Mouse (Mus musculus): ENCODE data around the gene Ces2b.
"Not testable (repeated sequence)": the region's sequence is repeated elsewhere in the genome, so short reads cannot be mapped to it uniquely, and the experiment has no call there.

The Ces2b gene

DNA sequence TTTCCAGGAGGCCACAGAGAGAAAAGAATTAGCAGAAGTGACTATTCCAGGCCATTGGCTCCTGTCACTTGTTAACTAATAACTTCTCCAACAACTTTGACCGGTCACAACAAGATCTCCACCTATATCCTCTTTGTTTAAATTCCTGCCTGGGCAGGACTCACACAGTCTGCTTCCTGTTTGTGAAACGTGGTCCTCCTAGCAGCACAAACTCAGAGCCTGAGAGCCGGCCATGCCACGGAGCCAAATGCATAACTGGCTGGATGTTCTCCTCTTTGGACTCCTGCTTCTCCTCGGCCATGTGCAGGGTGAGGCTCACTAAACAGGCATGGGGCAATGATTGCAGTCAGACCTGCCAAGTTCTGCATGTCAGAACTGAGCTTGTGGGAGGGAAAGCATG, at the start of gene Ces2b:
Gene Ces2b (plus strand): TSS at position 133 of the 400 bp plus-strand sequence.
- DNase-seq (ENCODE audit: low read depth in 1 of 2, low spot score in 2 of 2): no peak

DNA sequence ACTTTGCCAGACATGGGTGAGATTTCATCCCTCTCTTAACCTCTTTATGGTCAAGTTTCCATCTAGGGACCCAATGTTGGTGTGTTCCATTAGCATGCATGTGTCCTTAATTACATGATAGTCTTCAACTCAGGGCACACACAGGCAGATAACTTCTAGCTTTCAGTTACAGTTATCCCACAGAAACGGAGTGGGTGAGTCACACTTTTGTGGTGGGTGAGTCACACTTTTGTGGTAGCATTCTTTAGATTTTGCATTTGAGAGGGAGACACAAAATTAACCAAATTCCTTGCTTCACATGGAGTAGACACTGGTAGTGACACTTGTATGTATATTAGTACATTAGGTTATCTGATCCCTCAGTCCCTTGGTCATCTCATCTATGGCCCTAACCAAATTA, 44.3 kb upstream of the Ces2b start:
- no peak for DNase-seq (ENCODE audit: low read depth in 1 of 2, low spot score in 2 of 2)

DNA sequence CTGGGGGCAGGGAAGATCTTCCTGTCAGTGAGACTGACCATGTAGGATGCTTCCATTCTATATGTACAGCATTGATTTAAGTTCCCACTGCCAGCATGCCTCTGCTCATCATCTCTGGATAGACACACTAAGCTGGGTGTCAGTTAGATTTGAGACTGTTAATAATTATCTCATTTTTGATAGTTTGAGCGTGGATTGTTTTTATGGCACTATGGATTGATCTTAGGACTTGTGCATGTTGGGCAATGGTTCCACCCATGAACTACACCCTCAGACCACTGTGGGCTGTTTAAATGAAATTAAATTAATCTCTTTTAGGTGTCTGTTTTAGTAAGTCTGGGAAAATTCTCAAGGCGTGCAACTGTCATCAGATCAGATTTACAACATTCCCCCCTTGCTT, 42.4 kb upstream of the Ces2b start:
- DNase-seq (ENCODE audit: low read depth in 1 of 2, low spot score in 2 of 2): no peak

DNA sequence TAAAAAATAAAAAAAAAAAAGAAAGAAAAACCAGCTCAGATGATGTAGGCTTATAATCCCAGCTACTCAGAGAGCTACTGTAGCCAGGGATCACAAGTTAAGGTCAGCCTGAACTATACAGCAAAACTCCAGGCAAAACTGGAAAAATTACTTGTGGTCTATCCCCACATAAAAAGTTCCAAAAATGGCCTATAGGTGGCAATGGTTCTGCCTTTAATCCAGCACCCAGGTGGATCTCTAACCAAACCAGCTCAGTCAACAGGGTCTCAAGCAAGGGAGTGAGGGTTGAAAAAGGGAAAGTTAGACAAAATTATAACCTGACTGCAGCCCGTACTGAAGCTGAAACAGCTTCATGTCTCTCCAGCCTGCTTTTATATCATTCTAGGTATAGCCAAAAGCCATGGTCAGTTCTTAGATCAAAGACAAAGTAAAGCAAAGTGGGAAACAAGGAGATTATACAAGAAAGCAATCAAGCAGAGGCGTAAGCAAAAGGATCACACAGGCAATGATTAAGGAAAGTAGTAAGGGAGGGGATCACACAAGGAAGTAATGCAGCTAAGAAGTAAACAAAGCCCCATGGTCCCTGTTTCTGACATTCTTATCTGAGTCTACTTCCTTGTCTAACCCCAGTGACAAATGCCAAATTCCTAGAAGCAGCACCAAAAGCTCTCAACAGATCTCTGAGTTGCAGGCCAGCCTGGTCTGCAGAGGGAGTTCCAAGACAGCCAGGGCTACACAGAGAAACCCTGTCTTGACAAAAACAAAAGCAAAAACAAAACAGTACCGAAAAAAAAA, 41.3 kb upstream of the Ces2b start:
- DNase-seq (ENCODE audit: low read depth in 1 of 2, low spot score in 2 of 2): no peak

DNA sequence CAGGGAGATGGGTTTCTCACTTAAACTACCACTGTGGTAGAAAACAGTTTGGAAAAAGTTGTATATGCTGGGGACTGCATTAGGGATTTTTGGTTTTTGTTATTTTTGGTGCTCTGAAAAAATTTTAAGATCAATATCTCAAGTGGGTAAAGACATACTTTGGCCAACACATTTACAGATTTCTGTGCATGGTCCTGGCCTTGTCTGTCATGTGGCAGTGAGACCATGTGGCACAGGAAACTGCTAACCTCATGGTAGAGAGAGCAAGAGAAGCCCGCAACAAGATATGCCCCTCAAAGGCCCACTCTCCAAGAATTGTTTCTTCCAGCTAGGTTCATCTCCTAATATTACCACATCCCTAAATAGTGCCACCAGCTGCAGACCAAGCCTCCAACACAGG, 32.0 kb upstream of the Ces2b start:
- DNase-seq (ENCODE audit: low read depth in 1 of 2, low spot score in 2 of 2): no peak

DNA sequence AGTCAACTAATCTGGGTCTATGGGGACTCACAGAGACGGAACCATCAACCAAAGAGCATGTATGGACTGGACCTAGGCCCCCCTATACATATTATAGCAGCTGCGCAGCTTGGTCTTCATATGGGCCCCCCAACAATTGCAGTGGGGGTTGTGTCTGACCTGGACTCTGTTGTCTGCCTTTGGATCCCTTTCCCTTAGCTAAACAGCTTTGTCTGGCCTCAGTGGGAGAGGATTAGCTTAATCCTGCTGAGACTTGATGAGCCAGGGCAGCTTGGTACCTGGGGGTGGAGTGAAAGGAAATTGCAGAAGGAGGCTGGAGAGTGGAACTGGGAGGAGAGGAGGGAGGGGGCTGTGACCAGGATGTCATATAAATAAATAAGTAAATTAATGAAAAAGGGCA, 25.2 kb upstream of the Ces2b start:
- no peak for DNase-seq (ENCODE audit: low read depth in 1 of 2, low spot score in 2 of 2)

DNA sequence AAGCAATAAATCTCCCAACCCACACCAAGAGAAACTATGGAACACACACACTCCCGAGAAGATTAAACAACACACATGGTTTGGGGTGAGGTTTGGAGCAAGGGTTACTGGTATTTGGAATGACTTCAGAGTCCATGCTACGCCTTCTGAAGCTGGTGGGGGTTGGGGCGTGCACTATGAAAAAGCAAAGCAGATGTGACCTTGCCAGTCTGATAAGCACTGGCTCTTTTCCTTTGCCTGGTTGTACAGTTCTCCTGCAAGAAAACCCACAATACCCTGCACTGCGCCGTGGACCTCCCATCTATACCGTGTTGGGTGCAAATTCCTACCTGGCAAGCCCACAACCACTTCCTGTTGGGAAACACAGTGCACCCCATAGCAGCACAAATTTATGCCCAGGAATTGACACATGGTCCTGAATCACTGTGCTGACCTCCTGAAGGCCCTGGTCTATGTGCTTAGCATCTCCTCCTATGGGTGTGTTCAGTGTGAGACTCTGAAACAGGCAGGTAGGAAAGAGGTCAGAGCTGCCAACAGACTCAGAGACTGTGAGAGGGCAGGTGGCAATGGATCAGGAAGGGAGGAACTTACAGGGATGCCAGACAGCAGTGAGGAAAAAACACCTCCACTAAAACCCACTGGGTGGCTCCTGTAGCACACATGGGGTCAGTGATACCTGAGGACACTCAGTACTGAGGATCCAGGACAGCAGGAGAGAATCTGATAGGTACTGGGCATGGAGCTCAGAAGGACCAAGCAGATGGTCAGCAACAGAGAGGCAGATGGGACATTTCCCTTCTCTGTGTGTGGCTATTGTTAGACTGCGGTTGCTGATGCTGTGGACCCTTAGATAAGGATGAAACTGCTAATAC, 22.6 kb upstream of the Ces2b start:
- DNase-seq (ENCODE audit: low read depth in 1 of 2, low spot score in 2 of 2): no peak

DNA sequence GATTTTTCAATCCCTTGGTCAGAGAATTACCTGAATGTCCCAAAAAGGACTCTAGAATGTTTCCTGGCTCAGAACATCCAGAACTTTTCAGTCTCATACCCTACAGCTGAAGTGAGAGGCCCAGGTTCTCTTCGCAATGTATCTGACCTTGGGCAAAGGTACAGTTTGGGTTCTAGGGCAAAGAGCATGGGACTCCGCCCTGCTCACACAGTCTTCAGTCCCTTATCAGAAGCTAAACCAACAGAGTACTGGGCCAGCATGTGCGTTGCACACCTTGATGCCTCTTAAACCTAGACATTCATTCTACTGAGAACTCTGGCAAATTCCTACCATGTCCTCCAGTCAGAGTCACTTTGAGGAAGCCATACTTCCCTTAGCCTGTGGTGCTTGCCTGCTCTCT, 21.9 kb upstream of the Ces2b start:
- no peak for DNase-seq (ENCODE audit: low read depth in 1 of 2, low spot score in 2 of 2)

DNA sequence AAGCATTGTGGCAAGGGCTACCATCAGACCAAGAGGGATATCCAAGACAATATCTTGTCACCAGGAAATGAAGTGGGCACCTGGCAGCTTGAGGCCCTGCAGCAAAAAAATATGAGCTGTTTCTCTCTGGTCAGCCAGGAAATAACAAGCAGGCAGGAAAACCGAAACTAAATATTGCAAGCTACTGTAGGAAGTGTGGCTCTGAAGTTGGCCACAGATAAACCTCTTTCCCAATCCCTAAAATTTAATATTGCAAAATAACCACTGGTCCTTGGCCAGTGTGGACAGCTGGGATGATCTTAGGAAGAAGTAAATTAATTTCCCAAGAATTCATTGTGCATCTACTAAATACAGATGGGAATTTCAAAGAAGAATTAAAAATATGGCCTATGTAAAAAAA, 4.5 kb upstream of the Ces2b start:
- no peak for DNase-seq (ENCODE audit: low read depth in 1 of 2, low spot score in 2 of 2)

DNA sequence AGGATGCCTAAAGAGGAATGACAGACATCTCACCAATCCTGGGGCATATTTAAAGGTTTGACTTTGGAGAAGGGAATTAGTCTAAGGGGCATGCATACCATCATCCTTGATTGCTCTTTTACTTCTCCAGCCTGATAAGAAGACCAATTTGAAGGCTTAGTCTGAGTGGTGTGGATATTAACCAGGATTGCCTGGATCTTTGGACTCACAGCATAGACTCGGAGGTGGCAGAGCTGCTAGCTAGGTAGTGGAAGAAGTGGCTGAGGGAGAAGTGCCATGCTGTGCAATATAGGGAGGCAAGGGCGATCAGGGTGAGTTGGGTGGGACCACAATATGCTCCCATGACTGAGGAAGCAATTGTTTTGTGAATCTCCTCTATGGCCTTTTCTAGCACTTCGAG, 3.2 kb upstream of the Ces2b start:
- DNase-seq (ENCODE audit: low read depth in 1 of 2, low spot score in 2 of 2): no peak

DNA sequence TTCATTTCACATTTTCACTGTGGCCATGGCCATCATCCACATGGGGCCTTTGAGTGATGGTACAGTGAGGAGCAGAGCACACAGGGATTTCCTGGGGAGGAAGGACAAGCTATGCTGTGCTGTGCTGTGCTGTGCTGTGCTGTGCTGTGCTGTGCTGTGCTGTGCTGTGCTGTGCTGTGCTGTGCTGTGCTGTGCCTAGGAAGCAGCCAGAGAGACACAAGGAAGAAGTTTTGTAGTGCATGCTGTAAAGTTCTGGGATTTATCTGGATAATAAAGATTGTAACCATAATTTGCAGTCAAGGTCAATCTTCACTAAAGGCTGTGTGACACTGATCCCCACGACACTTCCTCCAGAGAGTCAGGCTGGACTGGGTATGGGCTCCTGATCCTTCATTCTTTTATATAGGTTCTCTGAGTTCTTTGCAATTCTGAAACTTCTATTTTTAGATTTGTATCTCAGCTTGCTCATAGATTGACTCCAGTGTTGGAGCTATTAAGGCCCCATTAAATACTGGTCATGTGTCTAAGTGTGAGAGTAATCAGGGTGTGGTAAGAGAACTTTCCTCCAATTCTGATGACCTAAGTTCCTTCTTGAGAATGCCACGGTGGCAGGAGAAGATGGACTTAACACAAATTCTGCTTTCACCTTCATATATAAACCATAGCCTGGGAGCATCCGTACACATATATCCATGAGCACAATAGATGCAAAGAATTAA, 10.1 kb downstream of the Ces2b start:
- no peak for DNase-seq (ENCODE audit: low read depth in 1 of 2, low spot score in 2 of 2)

DNA sequence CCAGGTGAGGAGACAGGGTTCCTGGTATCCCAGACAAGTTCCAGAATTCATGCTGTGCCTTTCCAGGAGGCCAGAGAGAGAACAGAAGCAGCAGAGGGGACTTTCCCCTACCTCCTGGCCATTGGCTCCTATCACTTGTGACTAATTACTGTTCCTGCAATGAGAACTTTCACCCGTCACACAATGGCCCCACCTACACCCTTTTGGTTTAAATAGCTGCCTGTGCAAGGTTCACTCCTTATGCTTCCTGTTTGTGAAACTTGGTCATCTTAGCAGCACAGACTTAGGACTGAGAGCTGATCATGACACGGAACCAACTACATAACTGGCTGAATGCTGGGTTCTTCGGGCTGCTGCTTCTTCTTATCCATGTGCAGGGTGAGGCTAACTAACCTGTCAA, 15.5 kb downstream of the Ces2b start, which contains the start of gene Ces2c:
Gene Ces2c (plus strand): TSS at position 238 of the 400 bp plus-strand sequence.
- no peak for DNase-seq (ENCODE audit: low read depth in 1 of 2, low spot score in 2 of 2)

DNA sequence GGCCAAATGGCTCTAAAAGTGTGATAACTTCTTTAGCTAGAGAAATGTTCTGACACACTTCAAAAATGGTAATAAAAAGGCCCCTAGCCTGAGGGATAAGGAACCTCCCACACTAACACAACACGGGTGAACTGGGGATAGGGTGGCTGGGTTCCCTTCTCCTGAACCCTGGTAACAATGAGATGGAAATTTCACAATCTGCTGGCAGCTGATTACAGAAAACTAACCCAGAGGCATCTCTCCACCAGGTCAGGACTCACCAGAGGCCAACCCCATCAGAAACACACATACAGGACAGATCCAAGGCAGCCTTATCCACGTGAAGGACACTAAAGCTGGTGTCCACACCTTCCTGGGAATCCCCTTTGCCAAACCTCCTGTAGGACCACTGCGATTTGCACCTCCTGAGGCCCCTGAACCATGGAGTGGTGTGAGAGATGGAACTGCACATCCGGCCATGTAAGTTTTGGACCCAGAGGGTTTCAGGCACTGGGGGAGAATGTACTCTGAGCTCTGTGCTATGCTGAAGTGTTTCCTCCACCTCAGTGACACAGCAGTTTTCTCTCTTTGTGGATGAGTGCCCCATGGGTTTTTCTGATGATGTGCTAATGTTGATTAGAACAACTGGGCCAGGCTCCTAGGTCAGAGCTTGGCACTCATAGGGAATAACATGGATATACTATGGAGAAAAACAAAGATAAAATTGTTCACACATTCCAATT, 16.5 kb downstream of the Ces2b start:
- no peak for DNase-seq (ENCODE audit: low read depth in 1 of 2, low spot score in 2 of 2)

DNA sequence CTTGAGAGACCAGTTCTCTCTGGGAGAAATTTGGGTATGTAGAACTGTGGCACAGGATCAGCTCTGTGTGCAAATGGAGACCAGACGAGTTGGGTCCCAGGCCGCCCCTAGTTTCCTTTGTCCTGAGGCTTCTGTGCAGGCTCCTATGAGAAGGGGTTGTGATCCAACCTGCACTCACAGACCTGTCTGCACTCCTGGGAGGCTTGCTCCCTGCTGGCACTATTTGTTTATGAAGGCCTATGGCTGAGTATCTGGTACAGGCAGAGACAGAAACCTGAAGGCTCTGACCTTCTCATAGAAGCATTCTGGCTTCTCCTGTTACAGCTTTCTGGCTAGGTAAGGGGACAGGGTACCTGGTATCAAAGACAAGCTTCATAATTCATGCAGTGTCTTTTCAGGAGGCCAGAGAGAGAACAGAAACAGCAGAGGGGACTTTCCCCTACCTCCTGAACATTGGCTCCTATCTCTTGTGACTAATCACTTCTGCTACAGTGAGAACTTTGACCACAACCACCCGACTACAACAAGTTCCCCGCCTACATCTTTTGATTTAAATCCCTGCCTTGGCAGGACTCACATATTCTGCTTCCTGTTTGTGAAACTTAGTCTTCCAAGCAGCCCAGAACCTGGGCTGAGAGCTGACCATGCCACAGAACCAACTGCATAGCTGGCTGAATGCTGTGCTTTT, 35.6 kb downstream of the Ces2b start:
- DNase-seq (ENCODE audit: low read depth in 1 of 2, low spot score in 2 of 2): not testable (repeated sequence)

DNA sequence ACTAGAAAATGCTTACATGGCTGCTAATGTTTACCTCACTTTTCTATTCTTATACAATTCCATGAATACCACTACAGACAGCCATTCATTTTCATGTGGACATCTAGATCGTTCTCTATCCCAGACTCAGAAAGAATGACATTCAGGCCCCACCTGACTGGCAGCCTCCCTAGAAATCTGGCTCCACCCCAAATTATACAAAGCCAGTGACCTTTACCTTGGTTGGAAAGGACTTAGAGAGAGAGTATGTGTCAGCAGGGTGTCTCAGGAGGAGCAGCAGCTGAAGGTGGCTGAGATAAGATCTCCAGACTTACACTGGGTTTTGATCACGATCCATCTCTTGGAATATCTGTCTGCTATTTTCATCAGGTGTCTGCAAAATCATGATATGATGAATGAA, 37.5 kb downstream of the Ces2b start:
- not testable (repeated sequence) for DNase-seq (ENCODE audit: low read depth in 1 of 2, low spot score in 2 of 2)

DNA sequence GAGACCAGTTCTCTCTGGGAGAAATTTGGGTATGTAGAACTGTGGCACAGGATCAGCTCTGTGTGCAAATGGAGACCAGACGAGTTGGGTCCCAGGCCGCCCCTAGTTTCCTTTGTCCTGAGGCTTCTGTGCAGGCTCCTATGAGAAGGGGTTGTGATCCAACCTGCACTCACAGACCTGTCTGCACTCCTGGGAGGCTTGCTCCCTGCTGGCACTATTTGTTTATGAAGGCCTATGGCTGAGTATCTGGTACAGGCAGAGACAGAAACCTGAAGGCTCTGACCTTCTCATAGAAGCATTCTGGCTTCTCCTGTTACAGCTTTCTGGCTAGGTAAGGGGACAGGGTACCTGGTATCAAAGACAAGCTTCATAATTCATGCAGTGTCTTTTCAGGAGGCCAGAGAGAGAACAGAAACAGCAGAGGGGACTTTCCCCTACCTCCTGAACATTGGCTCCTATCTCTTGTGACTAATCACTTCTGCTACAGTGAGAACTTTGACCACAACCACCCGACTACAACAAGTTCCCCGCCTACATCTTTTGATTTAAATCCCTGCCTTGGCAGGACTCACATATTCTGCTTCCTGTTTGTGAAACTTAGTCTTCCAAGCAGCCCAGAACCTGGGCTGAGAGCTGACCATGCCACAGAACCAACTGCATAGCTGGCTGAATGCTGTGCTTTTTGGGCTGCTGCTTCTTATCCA, 55.0 kb downstream of the Ces2b start:
- DNase-seq (ENCODE audit: low read depth in 1 of 2, low spot score in 2 of 2): not testable (repeated sequence)

Data from monocyte, adult 2 months (primary cell).